Mouse (Mus musculus) ES-Bruce4 (cell line): ENCODE data around the gene Dmac1.

ENCODE experiments used
- CTCF ChIP-seq: IDR thresholded peaks from one replicate; pipeline ENCODE4 v1.8.1; 2011; ENCODE audit warnings: low read depth, low read length
- POLR2A ChIP-seq: IDR thresholded peaks from one replicate; pipeline ENCODE4 v1.8.1; 2011; ENCODE audit warnings: low read length; ENCODE audit not compliant: insufficient read depth

DNA sequence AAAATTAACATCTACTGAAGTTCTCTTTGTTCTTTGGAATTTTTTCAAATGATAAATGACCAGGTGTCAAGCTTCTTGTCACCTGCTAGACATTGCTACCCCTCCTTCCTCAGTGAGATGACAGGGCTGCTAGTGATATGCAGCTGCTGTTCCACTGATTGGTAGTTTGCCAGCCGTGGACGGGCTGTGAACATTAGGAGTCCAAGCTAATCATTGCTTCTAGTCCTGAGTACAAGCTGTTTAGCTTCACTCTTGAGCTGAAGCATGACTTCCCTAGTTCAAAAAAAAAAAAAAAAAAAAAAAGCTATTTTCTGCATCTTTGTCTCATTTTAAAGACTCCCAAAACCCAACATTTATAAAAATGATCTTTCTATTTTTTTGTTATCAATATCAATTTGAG is 33.2 kb upstream of the Dmac1 start:
- TF ChIP-seq CTCF (no peak), POLR2A (no peak)
